Mouse (Mus musculus) liver, embryonic 14 days (tissue): ENCODE results near the gene Vmp1. TPM values are rescaled to one million over a fixed set of nuclear protein-coding genes. Genes with fewer than 3 reads are reported as not detected.

Experiments
- polyA plus RNA-seq: library from polyadenylated mRNA; depleted of rRNA; stranded (reverse); fragments of >200 nt; gene quantifications from 2 replicates; pipeline ENCODE4 v1.2.3, GENCODE M21; 2012; rRNA removed

Vmp1 gene
- 34.7 and 39.8 TPM in 2 replicates for polyA plus RNA-seq

DNA sequence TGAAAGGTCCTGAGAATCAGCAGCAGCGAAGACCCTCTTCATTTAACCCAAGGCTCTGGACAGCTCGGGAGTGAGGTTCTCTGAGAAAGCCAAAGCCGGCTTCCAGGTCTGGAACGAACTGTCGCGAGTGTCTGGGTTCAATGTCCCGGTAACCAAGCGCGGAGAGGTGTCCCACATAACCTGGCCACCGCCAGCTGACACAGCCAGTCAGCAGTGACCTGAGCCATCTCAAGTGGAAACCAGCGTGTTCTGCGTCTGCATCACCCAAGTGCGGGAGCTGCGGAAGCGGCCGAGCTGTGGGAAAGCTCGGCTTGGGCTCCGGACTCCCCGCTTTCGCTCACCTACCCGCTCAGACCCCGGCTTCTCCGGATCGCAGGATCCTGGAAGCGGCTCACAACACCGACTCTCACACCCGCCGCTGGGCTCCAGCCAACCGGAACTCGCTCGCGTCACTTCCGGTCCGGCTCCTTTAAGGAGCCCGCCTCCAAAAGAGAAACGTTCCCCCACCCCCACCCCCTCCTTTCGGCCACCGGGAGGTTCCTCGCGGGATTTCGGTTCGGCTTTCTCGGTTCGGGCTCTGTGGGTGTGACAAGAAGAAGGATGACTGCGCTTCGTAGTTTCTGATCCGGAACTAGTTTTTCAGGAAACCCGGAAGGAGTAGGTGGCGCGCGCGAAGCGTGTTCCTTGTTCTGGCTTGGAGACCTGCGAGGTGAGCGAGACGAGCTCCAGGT is at the start of gene Vmp1, which contains the start of gene Ptrh2:
Gene Vmp1, minus strand, starts transcription at position 442 of the 731 bp plus-strand sequence.
Gene Ptrh2, plus strand, starts transcription at position 591 of the 731 bp plus-strand sequence.

DNA sequence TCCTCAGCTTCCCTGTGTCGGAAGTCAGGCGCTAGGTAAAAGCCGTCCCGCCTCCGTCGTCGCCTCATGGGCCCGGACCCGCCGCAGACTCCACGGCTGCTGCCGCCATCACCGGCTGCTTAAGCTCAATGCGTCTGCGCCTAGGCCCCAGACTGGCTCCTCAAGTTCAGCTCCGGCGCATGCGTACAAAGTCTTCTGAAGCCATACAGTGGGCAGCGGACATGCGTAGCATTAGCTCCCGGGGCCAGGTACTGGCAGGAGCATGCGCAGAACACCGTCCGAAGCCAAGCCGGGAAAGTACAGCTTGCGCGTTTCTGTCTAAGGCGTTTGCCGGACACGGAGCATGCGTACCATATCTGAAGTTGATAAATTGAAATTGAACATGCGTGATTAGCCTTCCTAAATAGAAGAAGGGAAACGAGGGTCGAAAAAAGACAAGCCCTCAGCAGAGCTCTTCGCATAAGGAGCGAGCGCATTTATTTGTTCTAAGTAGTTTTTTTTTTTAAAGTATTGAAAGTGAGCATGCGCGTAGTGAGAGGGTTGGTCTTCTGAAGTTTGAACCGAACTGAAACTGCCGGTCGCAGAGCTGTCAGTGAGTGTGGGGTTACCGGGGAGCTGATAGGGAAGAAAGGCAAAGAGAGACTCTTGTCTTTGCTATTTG is 138.9 kb downstream of the Vmp1 start, which contains the start of the genes Rps6kb1 and Tubd1:
Gene Rps6kb1, minus strand, starts transcription at position 167 of the 661 bp plus-strand sequence.
Gene Tubd1, plus strand, starts transcription at position 353 of the 661 bp plus-strand sequence.

Other genes starting within 250 kb of the Vmp1 start
- gene Rnft1, start 199.2 kb downstream of the Vmp1 start, polyA plus RNA-seq: 3.3 and 3.9 TPM in 2 replicates
- gene Rps6kb1, start 139.0 kb downstream of the Vmp1 start, polyA plus RNA-seq: 10.1 and 10.6 TPM in 2 replicates
- 5.6 and 6.2 TPM in 2 replicates for gene Tubd1, start 138.8 kb downstream of the Vmp1 start, polyA plus RNA-seq
- gene Ptrh2, start 149 bp upstream of the Vmp1 start, polyA plus RNA-seq: 11.0 and 11.7 TPM in 2 replicates
- gene Cltc, start 73.7 kb upstream of the Vmp1 start, polyA plus RNA-seq: 65.2 and 80.9 TPM in 2 replicates
- gene Dhx40, start 123.9 kb upstream of the Vmp1 start, polyA plus RNA-seq: 4.5 and 4.7 TPM in 2 replicates